Mouse (Mus musculus) T-helper 1 cell (primary cell): ENCODE measurements at regions not wholly inside any gene's neighbourhood (a gene's known extent, or its start where the extent isn't known, plus 50 kb on each side); places are given as distances from the start of the nearest gene placed in this dataset.

ENCODE experiments used
- in situ Hi-C: fragments of 300-600 bp; cut with MboI, MseI; formaldehyde crosslinking; loops from one replicate; pipeline ENCODE4 v1.15.1; 2025; ENCODE audit warnings: high pct_unique_total_duplicates

GRCm38 (mm10) chr13:110893909-110894308, 360.9 kb upstream of the Actbl2 start:
- in situ Hi-C loops = no loop called here

- in situ Hi-C loops = no loop called here
Measured at GRCm38 (mm10) chr13:110895349-110895748, 359.5 kb upstream of the Actbl2 start.

- in situ Hi-C loops = no loop called here
Measured at GRCm38 (mm10) chr13:110895900-110896299, 358.9 kb upstream of the Actbl2 start.

- in situ Hi-C loops = no loop called here
Measured at GRCm38 (mm10) chr13:110897621-110898020, 357.2 kb upstream of the Actbl2 start.

GRCm38 (mm10) chr13:110902994-110903644, 351.7 kb upstream of the Actbl2 start:
- in situ Hi-C loops = no loop called here

- in situ Hi-C loops = no loop called here
Measured at GRCm38 (mm10) chr13:110907319-110907955, 347.4 kb upstream of the Actbl2 start.

- in situ Hi-C loops = no loop called here
Measured at GRCm38 (mm10) chr13:110911866-110912265, 342.9 kb upstream of the Actbl2 start.

- in situ Hi-C loops = no loop called here
Measured at GRCm38 (mm10) chr13:110913177-110913576, 341.6 kb upstream of the Actbl2 start.

GRCm38 (mm10) chr13:110913687-110914086, 341.1 kb upstream of the Actbl2 start:
- in situ Hi-C loops = no loop called here

GRCm38 (mm10) chr13:110915161-110915560, 339.7 kb upstream of the Actbl2 start:
- in situ Hi-C loops = no loop called here

- in situ Hi-C loops = no loop called here
Measured at GRCm38 (mm10) chr13:110923936-110924335, 330.9 kb upstream of the Actbl2 start.

GRCm38 (mm10) chr13:110924897-110925296, 329.9 kb upstream of the Actbl2 start:
- in situ Hi-C loops = no loop called here

GRCm38 (mm10) chr13:110928143-110928542, 326.7 kb upstream of the Actbl2 start:
- in situ Hi-C loops = no loop called here

- in situ Hi-C loops = no loop called here
Measured at GRCm38 (mm10) chr13:110928894-110929293, 325.9 kb upstream of the Actbl2 start.

- in situ Hi-C loops = no loop called here
Measured at GRCm38 (mm10) chr13:110929579-110929978, 325.2 kb upstream of the Actbl2 start.

- in situ Hi-C loops = no loop called here
Measured at GRCm38 (mm10) chr13:110941587-110941986, 313.2 kb upstream of the Actbl2 start.

- in situ Hi-C loops = no loop called here
Measured at GRCm38 (mm10) chr13:110942986-110943644, 311.7 kb upstream of the Actbl2 start.

GRCm38 (mm10) chr13:110944061-110944460, 310.8 kb upstream of the Actbl2 start:
- in situ Hi-C loops = no loop called here

GRCm38 (mm10) chr13:110944683-110945082, 310.1 kb upstream of the Actbl2 start:
- in situ Hi-C loops = no loop called here

GRCm38 (mm10) chr13:110960212-110960611, 294.6 kb upstream of the Actbl2 start:
- in situ Hi-C loops = no loop called here

- in situ Hi-C loops = no loop called here
Measured at GRCm38 (mm10) chr13:110967109-110967508, 287.7 kb upstream of the Actbl2 start.

- in situ Hi-C loops = no loop called here
Measured at GRCm38 (mm10) chr13:110967626-110968506, 286.9 kb upstream of the Actbl2 start.
